Mouse (Mus musculus): ENCODE results near the gene Nkain2. TPM values are rescaled to one million over a fixed set of nuclear protein-coding genes. Genes with fewer than 3 reads are reported as not detected.
"Not testable (repeated sequence)": the region's sequence is repeated elsewhere in the genome, so short reads cannot be mapped to it uniquely, and the experiment has no call there.

Gene Nkain2
- total and polyA plus RNA-seq, 3 experiments = not detected

DNA sequence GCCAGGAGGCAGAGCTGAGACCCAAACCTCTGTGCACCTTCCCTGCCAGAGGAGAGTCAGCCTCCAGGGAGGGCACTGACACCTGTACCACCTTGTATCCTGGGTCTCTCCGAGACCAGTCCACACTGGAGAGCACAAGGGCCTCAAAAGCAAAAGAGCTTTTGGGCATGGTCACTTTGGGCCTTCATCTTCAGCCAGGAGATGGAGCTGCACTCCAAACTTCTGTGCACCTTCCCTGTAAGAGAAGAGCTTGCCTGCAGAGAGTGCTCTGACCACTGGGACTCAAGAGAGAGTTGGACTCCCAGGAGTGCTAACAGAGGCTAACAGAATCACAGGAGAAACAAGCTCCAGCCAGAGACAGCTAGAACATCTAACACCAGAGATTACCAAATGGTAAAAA, 183.7 kb downstream of the Nkain2 start:
- in situ Hi-C loops (cut with MboI; ENCODE audit: low pct_ligation_motif_present, low pct_unique_long_range_greater_than_20kb, low sequenced_read_pairs); H3K27ac ChIP-seq (ENCODE audit: insufficient read depth, low read depth); DNase-seq (ENCODE audit: extremely low read depth); H3K4me1 ChIP-seq (ENCODE audit: control insufficient read depth in 1 of 2, insufficient read depth in 2 of 2); H3K9ac ChIP-seq (ENCODE audit: insufficient read depth, low read depth); H3K4me2 ChIP-seq (ENCODE audit: insufficient read depth, low read depth, poor library complexity, severe bottlenecking); H3K27me3 ChIP-seq (replicated peaks); H3K4me3 ChIP-seq (replicated peaks in 1 of 3; ENCODE audit: low read depth in 2 of 3, low read length in 2 of 3, poor library complexity in 1 of 3); dilution Hi-C loops (cut with MboI; ENCODE audit: extremely low pct_ligation_motif_present, extremely low pct_unique_long_range_greater_than_20kb, low sequenced_read_pairs); H3K36me3 ChIP-seq (replicated peaks in 1 of 2; ENCODE audit: control insufficient read depth in 1 of 2, insufficient read depth in 1 of 2, low read length in 1 of 2); H3K79me2 ChIP-seq (replicated peaks; ENCODE audit: control insufficient read depth, extremely low read depth, insufficient read depth, poor library complexity, severe bottlenecking): not testable (repeated sequence)
- H3K9me3 ChIP-seq (replicated peaks; ENCODE audit: low read length) = peaks cover 16% of the 10 kb centered on the region

DNA sequence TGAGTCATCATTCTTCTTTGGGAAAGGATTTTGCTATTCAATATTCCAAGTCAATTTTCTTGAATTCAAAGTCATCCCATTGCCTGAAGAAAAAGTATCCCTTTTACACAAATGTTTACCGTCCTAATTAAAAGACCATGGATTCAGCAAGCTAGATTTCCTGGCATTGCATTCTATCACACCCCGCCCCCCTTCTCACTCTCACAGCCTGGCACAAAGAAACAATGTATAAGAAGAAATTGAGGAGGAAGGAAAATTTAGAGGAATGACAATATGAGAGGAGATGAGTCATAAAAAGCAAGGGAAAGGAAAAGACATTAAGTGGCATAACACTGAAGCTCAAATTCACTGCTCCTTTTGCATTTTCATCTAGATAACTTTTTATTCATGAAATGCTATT, 193.6 kb downstream of the Nkain2 start:
- Histone ChIP-seq H3K27ac (ENCODE audit: insufficient read depth, low read depth) (no peak overlapping the region), H3K27me3 (replicated peaks) (no peaks in the 10 kb centered on the region), H3K36me3 (replicated peaks in 1 of 2; ENCODE audit: control insufficient read depth in 1 of 2, insufficient read depth in 1 of 2, low read length in 1 of 2) (no peaks in the 10 kb centered on the region), H3K4me3 (replicated peaks in 1 of 3; ENCODE audit: low read depth in 2 of 3, low read length in 2 of 3, poor library complexity in 1 of 3) (no peak overlapping the region), H3K9me3 (replicated peaks; ENCODE audit: low read length) (peaks cover 16% of the 10 kb centered on the region), H3K4me2 (ENCODE audit: insufficient read depth, low read depth, poor library complexity, severe bottlenecking) (no peak overlapping the region), H3K79me2 (replicated peaks; ENCODE audit: control insufficient read depth, extremely low read depth, insufficient read depth, poor library complexity, severe bottlenecking) (no peaks in the 10 kb centered on the region), H3K9ac (ENCODE audit: insufficient read depth, low read depth) (no peak overlapping the region), H3K4me1 (ENCODE audit: control insufficient read depth in 1 of 2, insufficient read depth in 2 of 2) (no peaks in the 10 kb centered on the region)
- in situ Hi-C loops (cut with MboI; ENCODE audit: low pct_ligation_motif_present, low pct_unique_long_range_greater_than_20kb, low sequenced_read_pairs) (no loop called here), dilution Hi-C loops (cut with MboI; ENCODE audit: extremely low pct_ligation_motif_present, extremely low pct_unique_long_range_greater_than_20kb, low sequenced_read_pairs) (no loop called here)
- TF ChIP-seq POLR2A (IDR thresholded peaks at IDR 0.05; ENCODE audit: low read depth, low read length) (no peak), USF2 (conservative IDR thresholded peaks at IDR 0.05; ENCODE audit: low read depth, low read length) (no peak), ZMIZ1 (IDR thresholded peaks at IDR 0.05; ENCODE audit: low read depth, low read length) (no peak), CTCF (conservative IDR thresholded peaks at IDR 0.05 in 1 of 2, IDR thresholded peaks at IDR 0.05 in 1 of 2; ENCODE audit: low read depth in 2 of 2, low read length in 2 of 2) (no peak), TBP (conservative IDR thresholded peaks at IDR 0.05; ENCODE audit: low read depth, low read length) (no peak), ZC3H11A (IDR thresholded peaks at IDR 0.05; ENCODE audit: low read depth, low read length) (no peak), E2F4 (IDR thresholded peaks at IDR 0.05; ENCODE audit: insufficient replicate concordance, low read depth, low read length) (no peak), CHD2 (IDR thresholded peaks at IDR 0.05; ENCODE audit: low read length) (no peak), MAZ (IDR thresholded peaks at IDR 0.05; ENCODE audit: low read depth, low read length) (no peak), USF1 (IDR thresholded peaks at IDR 0.05; ENCODE audit: low read depth, low read length) (no peak)
- no peak for DNase-seq (ENCODE audit: extremely low read depth)

DNA sequence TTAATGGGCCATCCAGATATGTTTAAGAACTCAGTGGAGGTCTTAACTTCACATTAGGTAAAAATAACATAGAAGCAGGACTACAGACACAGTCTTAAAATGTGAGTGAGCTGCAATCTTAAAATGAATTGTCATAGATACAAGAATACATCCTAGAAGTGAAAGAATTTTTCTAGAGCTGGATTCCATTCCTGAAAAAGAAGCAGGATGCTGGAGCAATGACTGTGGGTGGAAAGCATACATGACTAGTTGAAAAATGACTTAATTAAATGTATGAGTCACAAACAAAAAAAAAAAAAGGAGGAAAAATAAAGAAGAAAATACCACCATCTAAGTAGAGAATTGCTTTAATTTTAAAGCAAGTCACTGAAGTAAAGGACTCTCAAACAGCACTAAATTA, 205.7 kb downstream of the Nkain2 start:
- Histone ChIP-seq H3K4me1 (ENCODE audit: control insufficient read depth in 1 of 2, insufficient read depth in 2 of 2) (no peaks in the 10 kb centered on the region), H3K79me2 (replicated peaks; ENCODE audit: control insufficient read depth, extremely low read depth, insufficient read depth, poor library complexity, severe bottlenecking) (no peaks in the 10 kb centered on the region), H3K9ac (ENCODE audit: insufficient read depth, low read depth) (no peak overlapping the region), H3K36me3 (replicated peaks in 1 of 2; ENCODE audit: control insufficient read depth in 1 of 2, insufficient read depth in 1 of 2, low read length in 1 of 2) (no peaks in the 10 kb centered on the region), H3K4me3 (replicated peaks in 1 of 3; ENCODE audit: low read depth in 2 of 3, low read length in 2 of 3, poor library complexity in 1 of 3) (no peak overlapping the region), H3K27me3 (replicated peaks) (no peaks in the 10 kb centered on the region), H3K4me2 (ENCODE audit: insufficient read depth, low read depth, poor library complexity, severe bottlenecking) (no peak overlapping the region), H3K27ac (ENCODE audit: insufficient read depth, low read depth) (no peak overlapping the region), H3K9me3 (replicated peaks; ENCODE audit: low read length) (peaks cover 10% of the 10 kb centered on the region)
- dilution Hi-C loops (cut with MboI; ENCODE audit: extremely low pct_ligation_motif_present, extremely low pct_unique_long_range_greater_than_20kb, low sequenced_read_pairs) = no loop called here
- in situ Hi-C loops (cut with MboI; ENCODE audit: low pct_ligation_motif_present, low pct_unique_long_range_greater_than_20kb, low sequenced_read_pairs) = no loop called here
- DNase-seq (ENCODE audit: extremely low read depth) = no peak
- TF ChIP-seq POLR2A (IDR thresholded peaks at IDR 0.05; ENCODE audit: low read depth, low read length) (no peak), MEF2A (IDR thresholded peaks at IDR 0.05; ENCODE audit: borderline replicate concordance, low read depth, low read length) (no peak), SMC3 (IDR thresholded peaks at IDR 0.05; ENCODE audit: low read depth, low read length) (no peak), ZC3H11A (IDR thresholded peaks at IDR 0.05; ENCODE audit: low read depth, low read length) (no peak), BHLHE40 (IDR thresholded peaks at IDR 0.05; ENCODE audit: low read depth, low read length) (no peak), USF2 (conservative IDR thresholded peaks at IDR 0.05; ENCODE audit: low read depth, low read length) (no peak), MYC (IDR thresholded peaks at IDR 0.05; ENCODE audit: low read depth, low read length) (no peak), SIN3A (IDR thresholded peaks at IDR 0.05; ENCODE audit: low read length) (no peak), RAD21 (IDR thresholded peaks at IDR 0.05; ENCODE audit: low read depth, low read length) (no peak), E2F4 (IDR thresholded peaks at IDR 0.05; ENCODE audit: insufficient replicate concordance, low read depth, low read length) (no peak), ZNF384 (IDR thresholded peaks at IDR 0.05; ENCODE audit: low read depth, low read length) (no peak), MAZ (IDR thresholded peaks at IDR 0.05; ENCODE audit: low read depth, low read length) (no peak), PAX5 (IDR thresholded peaks at IDR 0.05; ENCODE audit: low read length) (no peak), ZMIZ1 (IDR thresholded peaks at IDR 0.05; ENCODE audit: low read depth, low read length) (no peak), ZKSCAN1 (IDR thresholded peaks at IDR 0.05; ENCODE audit: borderline replicate concordance, low read depth, low read length) (no peak), ELF1 (IDR thresholded peaks at IDR 0.05; ENCODE audit: low read depth, low read length) (no peak), UBTF (IDR thresholded peaks at IDR 0.05; ENCODE audit: low read depth, low read length) (no peak)

Measured in CH12.LX (cell line).